Mouse (Mus musculus) hindbrain, embryonic 10.5 days (tissue): ENCODE measurements around the gene Olfr686. TPM values are rescaled to one million over a fixed set of nuclear protein-coding genes. Genes with fewer than 3 reads are reported as not detected.

Source experiments
- DNase-seq: peaks from one replicate; pipeline ENCODE4 v3.0.0-alpha.2; 2017; ENCODE audit warnings: low spot score
- H3K27ac ChIP-seq: fragments of 300-500 bp; sonication (generic); 2 replicates; pipeline ENCODE4 v1.5.1; 2016; ENCODE audit warnings: mild to moderate bottlenecking, moderate library complexity
- H3K27me3 ChIP-seq: fragments of 300-500 bp; sonication (generic); 2 replicates; pipeline ENCODE4 v1.6.1; 2016; ENCODE audit warnings: mild to moderate bottlenecking; ENCODE audit not compliant: poor library complexity, insufficient read depth, severe bottlenecking
- H3K36me3 ChIP-seq: fragments of 300-500 bp; sonication (generic); 2 replicates; pipeline ENCODE4 v1.6.1; 2016; ENCODE audit warnings: mild to moderate bottlenecking, moderate library complexity
- H3K4me1 ChIP-seq: fragments of 300-500 bp; sonication (generic); replicated peaks from 2 replicates; pipeline ENCODE4 v1.6.1; 2016; ENCODE audit warnings: mild to moderate bottlenecking
- H3K4me3 ChIP-seq: fragments of 300-500 bp; sonication (generic); 2 replicates; pipeline ENCODE4 v1.5.1; 2016; ENCODE audit warnings: mild to moderate bottlenecking, moderate library complexity
- H3K9me3 ChIP-seq: fragments of 300-500 bp; sonication (generic); 2 replicates; pipeline ENCODE4 v1.6.1; 2016; ENCODE audit warnings: mild to moderate bottlenecking, moderate library complexity
- WGBS: fragments of 180-500 bp; shearing (Covaris S2); methylation state at CpG from one replicate; pipeline ENCODE4 v1.1.7; 2016; 5-methylcytosine and 5-hydroxymethylcytosine counted together
- polyA plus RNA-seq: library from polyadenylated mRNA; unstranded; fragments of >200 nt; fragmentation: Nextera tagmentation; extraction: Ambion mirVana; gene quantifications from 2 replicates; pipeline ENCODE4 v1.2.1, GENCODE M21; 2016

The Olfr686 gene
- not detected in 2 replicates for polyA plus RNA-seq

GRCm38 (mm10) chr7:105207385-105207784 is at the start of gene Olfr686:
Olfr686 (minus strand) TSS chr7:105207485.
- Histone ChIP-seq H3K4me1 (no peaks in the 10 kb centered on the region), H3K27ac (no peak within 1 kb of the TSS), H3K27me3 (no peaks in the 10 kb centered on the region), H3K36me3 (no peaks in the 10 kb centered on the region), H3K4me3 (no peak within 1 kb of the TSS), H3K9me3 (no peaks in the 10 kb centered on the region)
- no peak for DNase-seq

GRCm38 (mm10) chr7:105256656-105257055 is 49.4 kb upstream of the Olfr686 start:
- Histone ChIP-seq H3K9me3 (no peaks in the 10 kb centered on the region), H3K36me3 (no peaks in the 10 kb centered on the region), H3K4me3 (no peak overlapping the region), H3K27me3 (no peaks in the 10 kb centered on the region), H3K4me1 (no peaks in the 10 kb centered on the region), H3K27ac (no peak overlapping the region)
- WGBS, result 68% methylated on average over 5 of the region's 5 CpGs
- DNase-seq, result no peak

- no peaks in the 10 kb centered on the region for H3K9me3 ChIP-seq
- H3K36me3 ChIP-seq, result no peaks in the 10 kb centered on the region
- no peak overlapping the region for H3K4me3 ChIP-seq
- H3K27me3 ChIP-seq, result no peaks in the 10 kb centered on the region
- no peak overlapping the region for H3K27ac ChIP-seq
- no peak for DNase-seq
- no peaks in the 10 kb centered on the region for H3K4me1 ChIP-seq
- 65% methylated on average over 1 of the region's 1 CpGs for WGBS
Observed at GRCm38 (mm10) chr7:105248197-105248596, 40.9 kb upstream of the Olfr686 start.

GRCm38 (mm10) chr7:105247671-105248070 is 40.4 kb upstream of the Olfr686 start:
- Histone ChIP-seq H3K4me1 (no peaks in the 10 kb centered on the region), H3K36me3 (no peaks in the 10 kb centered on the region), H3K4me3 (no peak overlapping the region), H3K27me3 (no peaks in the 10 kb centered on the region), H3K9me3 (no peaks in the 10 kb centered on the region), H3K27ac (no peak overlapping the region)
- DNase-seq, result no peak
- WGBS, result 86% methylated on average over 3 of the region's 3 CpGs

GRCm38 (mm10) chr7:105229386-105229785 is 22.1 kb upstream of the Olfr686 start:
- no peaks in the 10 kb centered on the region for H3K36me3 ChIP-seq
- H3K4me1 ChIP-seq, result no peaks in the 10 kb centered on the region
- no peak overlapping the region for H3K27ac ChIP-seq
- 86% methylated on average over 2 of the region's 2 CpGs for WGBS
- no peaks in the 10 kb centered on the region for H3K9me3 ChIP-seq
- DNase-seq, result no peak
- no peak overlapping the region for H3K4me3 ChIP-seq
- H3K27me3 ChIP-seq, result no peaks in the 10 kb centered on the region

- Histone ChIP-seq H3K36me3 (no peaks in the 10 kb centered on the region), H3K4me3 (no peak overlapping the region), H3K27ac (no peak overlapping the region), H3K27me3 (no peaks in the 10 kb centered on the region), H3K9me3 (no peaks in the 10 kb centered on the region), H3K4me1 (no peaks in the 10 kb centered on the region)
- DNase-seq, result no peak
- WGBS, result 84% methylated on average over 1 of the region's 1 CpGs
Observed at GRCm38 (mm10) chr7:105228138-105228537, 20.9 kb upstream of the Olfr686 start.

GRCm38 (mm10) chr7:105226703-105227102 is 19.4 kb upstream of the Olfr686 start:
- no peak for DNase-seq
- H3K27ac ChIP-seq, result no peak overlapping the region
- no peaks in the 10 kb centered on the region for H3K36me3 ChIP-seq
- no peak overlapping the region for H3K4me3 ChIP-seq
- H3K27me3 ChIP-seq, result no peaks in the 10 kb centered on the region
- no peaks in the 10 kb centered on the region for H3K9me3 ChIP-seq
- no peaks in the 10 kb centered on the region for H3K4me1 ChIP-seq

GRCm38 (mm10) chr7:105226072-105226471 is 18.8 kb upstream of the Olfr686 start:
- Histone ChIP-seq H3K4me1 (no peaks in the 10 kb centered on the region), H3K36me3 (no peaks in the 10 kb centered on the region), H3K27ac (no peak overlapping the region), H3K27me3 (no peaks in the 10 kb centered on the region), H3K9me3 (no peaks in the 10 kb centered on the region), H3K4me3 (no peak overlapping the region)
- DNase-seq, result no peak

- no peaks in the 10 kb centered on the region for H3K4me1 ChIP-seq
- DNase-seq, result no peak
- H3K9me3 ChIP-seq, result no peaks in the 10 kb centered on the region
- no peaks in the 10 kb centered on the region for H3K36me3 ChIP-seq
- H3K27me3 ChIP-seq, result no peaks in the 10 kb centered on the region
- H3K4me3 ChIP-seq, result no peak overlapping the region
- no peak overlapping the region for H3K27ac ChIP-seq
- 73% methylated on average over 4 of the region's 4 CpGs for WGBS
Observed at GRCm38 (mm10) chr7:105218281-105218680, 11.0 kb upstream of the Olfr686 start.

GRCm38 (mm10) chr7:105214761-105215160 is 7.5 kb upstream of the Olfr686 start:
- 62% methylated on average over 1 of the region's 1 CpGs for WGBS
- H3K9me3 ChIP-seq, result no peaks in the 10 kb centered on the region
- no peak for DNase-seq
- H3K27me3 ChIP-seq, result no peaks in the 10 kb centered on the region
- no peak overlapping the region for H3K27ac ChIP-seq
- no peaks in the 10 kb centered on the region for H3K36me3 ChIP-seq
- H3K4me3 ChIP-seq, result no peak overlapping the region
- H3K4me1 ChIP-seq, result no peaks in the 10 kb centered on the region

- no peaks in the 10 kb centered on the region for H3K27me3 ChIP-seq
- H3K36me3 ChIP-seq, result no peaks in the 10 kb centered on the region
- H3K4me3 ChIP-seq, result no peak within 1 kb of the TSS
- no peaks in the 10 kb centered on the region for H3K4me1 ChIP-seq
- WGBS, result 91% methylated on average over 1 of the region's 1 CpGs
- no peaks in the 10 kb centered on the region for H3K9me3 ChIP-seq
- H3K27ac ChIP-seq, result no peak within 1 kb of the TSS
- DNase-seq, result no peak
Observed at GRCm38 (mm10) chr7:105185912-105186311, 21.4 kb downstream of the Olfr686 start, which contains the start of gene Olfr685. Olfr685 (minus strand) TSS chr7:105186012.

GRCm38 (mm10) chr7:105170773-105171172 is 36.5 kb downstream of the Olfr686 start:
- Histone ChIP-seq H3K27me3 (no peaks in the 10 kb centered on the region), H3K9me3 (no peaks in the 10 kb centered on the region), H3K4me3 (no peak overlapping the region), H3K27ac (no peak overlapping the region), H3K4me1 (no peaks in the 10 kb centered on the region), H3K36me3 (no peaks in the 10 kb centered on the region)
- DNase-seq, result no peak
- 57% methylated on average over 4 of the region's 4 CpGs for WGBS

GRCm38 (mm10) chr7:105163553-105163952 is 43.7 kb downstream of the Olfr686 start, which contains the start of gene Olfr684:
Olfr684 (minus strand) TSS chr7:105163653.
- Histone ChIP-seq H3K27me3 (no peaks in the 10 kb centered on the region), H3K4me1 (no peaks in the 10 kb centered on the region), H3K36me3 (no peaks in the 10 kb centered on the region), H3K27ac (no peak within 1 kb of the TSS), H3K4me3 (no peak within 1 kb of the TSS), H3K9me3 (no peaks in the 10 kb centered on the region)
- DNase-seq, result no peak
- 74% methylated on average over 1 of the region's 1 CpGs for WGBS
